Mouse (Mus musculus): ENCODE data around the gene Slc26a1.

DNA sequence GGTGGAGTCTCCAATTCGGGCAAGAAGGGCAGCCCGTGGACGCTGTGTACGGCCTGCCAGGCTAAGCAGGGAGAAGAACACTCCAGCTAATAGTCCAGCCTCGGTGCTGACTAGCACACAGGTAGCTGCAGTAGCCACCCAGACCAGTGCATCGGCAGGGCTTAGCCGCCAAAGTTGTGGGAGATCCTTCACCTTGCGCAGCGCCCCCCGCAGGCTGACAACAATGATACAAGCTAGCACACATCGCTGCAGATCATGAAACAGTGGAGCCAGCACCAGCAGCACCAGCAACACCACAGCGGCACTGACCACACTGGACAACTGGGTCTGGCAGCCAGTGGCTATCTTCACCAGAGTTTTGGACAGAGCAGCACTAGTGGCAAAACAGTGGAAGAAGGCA lies 3.6 kb downstream of the Slc26a1 start:
- no peak for TF ChIP-seq EP300 (IDR thresholded peaks at IDR 0.05; ENCODE audit: insufficient read depth, low read depth, low read length)
- no peak for TF ChIP-seq POLR2A (IDR thresholded peaks at IDR 0.05; ENCODE audit: insufficient read depth, low read length)
- TF ChIP-seq CTCF (IDR thresholded peaks at IDR 0.05; ENCODE audit: low read depth, low read length): peak; percentile 53
